16 mouse cellular contexts compared by ENCODE assay signal in the genomic region with DNA sequence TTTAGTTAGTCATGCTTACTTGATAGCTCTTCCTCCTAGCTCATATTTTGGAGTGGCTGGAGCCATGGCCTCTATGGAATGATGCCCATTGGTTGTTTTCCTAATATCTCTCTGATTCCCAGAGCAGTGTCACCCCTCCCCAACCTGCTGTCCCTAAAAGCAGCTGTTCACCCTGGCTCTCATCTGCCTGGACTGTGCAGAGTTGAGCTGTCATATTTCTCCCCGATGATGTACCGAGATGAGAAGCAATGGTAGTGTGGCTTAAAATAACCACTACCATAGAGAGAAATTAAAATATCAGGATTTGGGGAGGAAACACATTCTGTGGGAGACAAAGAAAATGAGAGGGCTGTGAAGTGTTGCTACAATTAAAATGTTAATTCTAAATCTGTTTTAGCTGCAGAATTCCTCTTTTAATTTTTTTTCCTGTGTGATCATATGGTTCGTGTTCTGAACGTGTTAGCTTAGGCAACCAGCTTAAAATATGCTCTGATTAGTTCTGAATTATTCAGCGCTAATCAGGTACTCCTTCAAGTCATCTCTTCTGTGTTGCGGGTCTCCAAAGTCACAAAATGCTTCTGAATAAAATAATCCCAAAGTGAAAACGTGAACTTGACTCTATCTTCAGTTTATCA.
"Had no signal": no experiment of that assay in that cellular context is flagged by ENCODE, and none has a peak within 500 bp of the region (broad histone marks: within the 10 kb centered on the region; RNA-seq: fewer than 3 reads in every experiment).

No protein-coding gene starts in this region.

- H3K9ac ChIP-seq: limb, embryonic 15.5 days; liver, embryonic 12.5 days; lung, embryonic 15.5 days; midbrain, embryonic 15.5 days; neural tube, embryonic 13.5 days had no signal

- H3K4me2 ChIP-seq: limb, embryonic 15.5 days; liver, embryonic 12.5 days; lung, embryonic 15.5 days; midbrain, embryonic 11.5 days; midbrain, embryonic 15.5 days; neural tube, embryonic 13.5 days had no signal

- H3K27ac ChIP-seq: kidney, postnatal 0 days; left cerebral cortex, adult 2 months; limb, embryonic 15.5 days; liver, embryonic 12.5 days; lung, embryonic 15.5 days; macrophage; midbrain, embryonic 15.5 days; neural tube, embryonic 13.5 days had no signal

- H3K9me3 ChIP-seq: limb, embryonic 15.5 days; liver, embryonic 12.5 days; lung, embryonic 15.5 days; midbrain, embryonic 15.5 days; neural tube, embryonic 13.5 days had no signal

- DNase-seq: kidney, adult 11 months; kidney, adult 9 months; kidney, postnatal 36 days; lung, postnatal 14 days; right cerebral cortex, postnatal 14 days; thymus, postnatal 14 days had no signal

- H3K36me3 ChIP-seq: limb, embryonic 15.5 days; liver, embryonic 12.5 days; lung, embryonic 15.5 days; midbrain, embryonic 15.5 days; neural tube, embryonic 13.5 days had no signal

- H3K4me3 ChIP-seq: left cerebral cortex, adult 2 months; limb, embryonic 15.5 days; liver, embryonic 12.5 days; lung, embryonic 15.5 days; megakaryocyte, embryonic 14.5 days; midbrain, embryonic 15.5 days; neural tube, embryonic 13.5 days had no signal

- ATAC-seq: liver, embryonic 12.5 days; midbrain, embryonic 15.5 days had no signal

- H3K4me1 ChIP-seq: limb, embryonic 15.5 days; liver, embryonic 12.5 days; lung, embryonic 15.5 days; megakaryocyte, embryonic 14.5 days; midbrain, embryonic 15.5 days; neural tube, embryonic 13.5 days had no signal

- H3K27me3 ChIP-seq: limb, embryonic 15.5 days; liver, embryonic 12.5 days; lung, embryonic 15.5 days; megakaryocyte, embryonic 14.5 days; midbrain, embryonic 15.5 days; neural tube, embryonic 13.5 days had no signal
